Mouse (Mus musculus): ENCODE measurements around the gene Rpl3. TPM values are rescaled to one million over a fixed set of nuclear protein-coding genes. Genes with fewer than 3 reads are reported as not detected.

Rpl3 gene
- polyA plus RNA-seq (2012; ENCODE audit: low replicate concordance): 58.6 and 139 TPM in 2 replicates

GRCm38 (mm10) chr15:80091121-80091955 lies at the start of gene Rpl3, which contains the start of gene Syngr1:
Rpl3 (minus strand) TSS chr15:80091868.
Syngr1 (plus strand) TSS chr15:80091334.

GRCm38 (mm10) chr15:80132993-80133586 lies 41.4 kb upstream of the Rpl3 start, which contains the start of gene Tab1:
Tab1 (plus strand) TSS chr15:80133127.

Other genes with a start within 250 kb of the Rpl3 start
- 1.2 and 3.2 TPM in 2 replicates for gene Apobec3, start 200.2 kb downstream of the Rpl3 start, polyA plus RNA-seq (2012; ENCODE audit: low replicate concordance)
- 11.3 and 26.7 TPM in 2 replicates for gene Cbx7, start 120.7 kb downstream of the Rpl3 start, polyA plus RNA-seq (2012; ENCODE audit: low replicate concordance)
- 4.3 and 4.7 TPM in 2 replicates for gene Pdgfb, start 76.9 kb downstream of the Rpl3 start, polyA plus RNA-seq (2012; ENCODE audit: low replicate concordance)
- 30.7 and 39.5 TPM in 2 replicates for gene Syngr1, start 534 bp downstream of the Rpl3 start, polyA plus RNA-seq (2012; ENCODE audit: low replicate concordance)
- gene Tab1, start 41.3 kb upstream of the Rpl3 start, polyA plus RNA-seq (2012; ENCODE audit: low replicate concordance): 14.4 and 29.5 TPM in 2 replicates
- gene Mgat3, start 81.9 kb upstream of the Rpl3 start, polyA plus RNA-seq (2012; ENCODE audit: low replicate concordance): 0.07 TPM in 1 of 2 replicates, not detected in the other
- 6.9 and 57.9 TPM in 2 replicates for gene Mief1, start 142.2 kb upstream of the Rpl3 start, polyA plus RNA-seq (2012; ENCODE audit: low replicate concordance)
- gene AC140267.1, start 144.0 kb upstream of the Rpl3 start, polyA plus RNA-seq (2012; ENCODE audit: low replicate concordance): 3.6 TPM in 1 of 2 replicates, not detected in the other
- gene Atf4, start 163.3 kb upstream of the Rpl3 start, polyA plus RNA-seq (2012; ENCODE audit: low replicate concordance): 196 and 453 TPM in 2 replicates
- 35.2 and 71.2 TPM in 2 replicates for gene Rps19bp1, start 172.4 kb upstream of the Rpl3 start, polyA plus RNA-seq (2012; ENCODE audit: low replicate concordance)
- 4.4 and 8.1 TPM in 2 replicates for gene Cacna1i, start 195.4 kb upstream of the Rpl3 start, polyA plus RNA-seq (2012; ENCODE audit: low replicate concordance)